Mouse (Mus musculus): ENCODE measurements at regions not wholly inside any gene's neighbourhood (a gene's known extent, or its start where the extent isn't known, plus 50 kb on each side); places are given as distances from the start of the nearest gene placed in this dataset.

DNA sequence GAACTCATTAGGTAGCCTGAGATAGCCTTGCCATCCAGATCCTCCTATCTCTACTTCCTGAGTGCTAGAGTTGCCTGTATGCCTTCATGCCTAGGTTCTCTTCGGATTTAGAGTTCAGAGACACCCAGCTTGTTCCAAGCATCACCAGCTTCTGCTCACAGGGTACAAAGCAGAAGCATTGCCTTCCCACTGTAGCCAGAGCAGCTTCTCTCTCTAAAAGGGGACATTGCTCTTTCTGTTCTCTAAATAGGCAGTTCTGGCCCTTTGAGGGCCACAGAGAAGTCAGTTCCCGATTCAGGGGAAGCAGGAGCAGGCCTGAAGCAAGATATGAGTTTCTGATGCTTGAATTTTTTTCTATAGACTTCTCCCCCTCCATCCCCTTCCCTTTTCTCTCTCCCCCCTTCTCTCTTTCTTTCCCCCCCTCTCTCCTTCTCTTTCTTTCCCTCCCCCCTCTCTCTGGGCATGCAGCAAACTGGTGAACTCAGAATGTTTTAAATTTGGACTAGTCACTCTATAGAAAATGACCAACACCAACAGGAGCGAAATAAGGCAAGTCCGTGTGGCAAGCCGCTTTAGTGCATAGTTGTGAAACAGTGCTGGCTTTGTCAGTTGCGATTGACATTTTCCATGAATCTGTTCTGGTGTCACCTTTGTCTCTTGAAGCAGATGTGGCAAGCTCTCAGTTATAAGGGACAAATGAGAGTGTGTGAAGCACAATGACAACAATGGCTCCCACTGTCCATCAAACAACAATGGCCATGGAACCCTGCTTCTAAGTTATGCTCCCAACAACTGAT is 273.2 kb upstream of the Klf4 start:
- no peak for DNase-seq

DNA sequence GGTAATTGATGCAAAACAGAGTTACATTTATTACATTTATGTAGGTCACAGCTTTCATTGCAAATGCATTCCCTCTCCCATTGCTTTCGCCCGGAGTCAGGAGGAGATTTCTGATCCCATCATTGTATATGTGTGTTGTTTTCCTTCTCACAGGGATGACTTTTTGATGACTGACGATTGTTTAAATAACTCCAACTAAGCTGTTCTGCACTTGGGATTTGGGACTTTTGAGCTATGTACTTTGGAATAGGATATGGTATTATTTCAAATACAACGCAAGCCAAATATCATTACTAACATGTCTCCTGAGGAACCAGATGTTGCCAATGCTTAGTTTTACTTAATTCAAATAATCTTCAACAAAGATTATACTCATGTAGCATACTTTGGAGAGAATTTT is 269.8 kb upstream of the Klf4 start:
- DNase-seq, result no peak

DNA sequence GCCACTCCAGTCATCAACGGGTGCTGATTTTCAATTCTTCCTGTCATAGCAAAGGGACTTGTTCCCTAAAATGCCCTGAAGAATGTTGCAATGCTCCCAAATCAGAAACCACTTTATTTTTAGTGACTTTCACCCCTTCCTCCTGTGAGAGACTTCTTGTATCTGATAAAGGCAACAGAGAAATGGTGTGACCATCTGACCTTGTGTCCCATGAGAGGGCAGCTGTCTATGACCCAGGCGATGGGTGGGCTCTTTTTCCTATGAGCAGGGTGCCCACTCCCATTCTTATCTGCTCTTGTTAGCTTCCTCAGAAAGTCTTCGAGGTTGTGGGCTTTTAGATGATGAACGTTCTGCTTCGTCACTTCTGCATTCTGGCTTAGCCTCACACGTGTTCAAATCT is 265.8 kb upstream of the Klf4 start:
- DNase-seq, result no peak

DNA sequence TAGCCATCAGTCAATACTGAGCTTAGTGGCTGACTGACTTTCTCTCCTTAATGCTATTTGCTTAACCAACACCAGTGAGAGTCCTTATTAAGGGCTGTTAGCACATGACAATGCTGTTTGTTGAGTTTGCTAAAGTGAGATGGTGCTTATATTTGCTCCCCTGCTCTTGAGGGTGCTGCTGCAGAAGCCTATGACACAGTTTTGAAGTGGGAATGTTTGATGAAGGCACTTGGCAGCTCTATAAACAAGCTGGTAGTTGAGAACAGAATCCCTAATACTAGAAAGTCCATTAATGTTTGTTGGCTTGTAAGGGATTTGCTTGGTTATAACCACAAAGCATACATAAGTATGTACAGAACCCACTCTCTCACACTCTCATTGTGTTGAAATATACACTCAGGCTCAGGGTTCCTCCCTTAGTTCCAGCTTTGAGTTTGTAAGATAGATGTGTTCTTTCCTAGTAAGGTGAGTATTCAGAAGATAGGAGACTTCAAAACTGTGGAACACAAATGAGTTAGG is 249.1 kb upstream of the Klf4 start:
- DNase-seq, result no peak

DNA sequence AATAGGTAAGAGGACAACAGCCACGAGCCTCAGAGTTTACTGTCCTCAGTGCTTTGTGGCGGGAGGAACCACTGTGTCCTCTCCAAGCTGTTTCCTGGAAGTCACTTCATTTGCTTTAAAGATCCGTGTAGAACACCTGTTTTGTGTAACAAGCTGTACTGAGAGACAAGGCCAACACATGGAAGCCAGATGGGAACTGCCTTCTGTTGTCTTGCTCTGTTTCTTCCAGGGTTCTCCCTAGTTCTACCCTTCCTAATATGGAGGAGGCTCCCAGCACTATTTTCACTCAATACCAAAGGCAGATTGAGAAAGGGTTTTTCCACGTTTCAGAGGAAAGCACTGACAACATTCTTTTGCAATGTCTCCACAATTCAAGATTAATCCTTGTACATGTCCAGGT is 247.3 kb upstream of the Klf4 start:
- no peak for DNase-seq

DNA sequence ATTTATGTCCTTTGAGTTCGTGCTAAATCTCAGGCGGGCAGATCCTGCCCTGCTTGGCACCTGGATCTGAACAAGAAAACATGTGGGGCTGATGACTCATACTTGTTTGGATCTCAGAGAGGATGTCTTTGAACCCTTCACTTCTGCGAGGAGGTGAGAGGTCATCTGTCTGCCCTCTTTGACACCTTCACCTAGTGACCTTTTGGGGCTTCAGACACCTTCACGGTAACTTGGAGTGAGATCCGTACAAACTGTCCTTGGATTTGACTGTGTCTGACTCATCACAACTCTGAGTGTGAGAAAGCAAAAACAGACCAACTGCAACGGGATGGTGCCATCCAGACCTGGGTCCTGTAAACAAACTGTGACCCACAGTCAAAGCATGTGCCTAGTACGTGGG is 243.6 kb upstream of the Klf4 start:
- DNase-seq, result no peak

DNA sequence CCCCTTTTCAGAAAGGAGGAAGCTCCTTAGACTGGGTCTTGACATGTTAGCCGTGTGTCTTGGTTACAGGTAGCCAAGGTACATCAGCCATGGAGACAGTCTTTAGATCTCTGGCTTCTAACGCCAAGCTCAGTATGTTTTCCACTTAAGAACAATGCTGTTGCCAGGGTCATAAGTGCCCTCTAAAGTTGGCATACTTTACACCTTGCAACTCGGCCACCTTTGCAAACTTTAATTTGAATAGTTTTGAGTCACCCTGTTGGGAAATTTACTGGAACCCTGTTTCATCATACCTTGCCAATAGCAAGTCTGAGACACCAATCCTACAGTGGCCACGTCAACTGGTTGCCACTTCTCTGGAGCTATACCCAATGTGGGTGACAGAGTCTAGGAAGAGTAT is 242.3 kb upstream of the Klf4 start:
- DNase-seq, result no peak

DNA sequence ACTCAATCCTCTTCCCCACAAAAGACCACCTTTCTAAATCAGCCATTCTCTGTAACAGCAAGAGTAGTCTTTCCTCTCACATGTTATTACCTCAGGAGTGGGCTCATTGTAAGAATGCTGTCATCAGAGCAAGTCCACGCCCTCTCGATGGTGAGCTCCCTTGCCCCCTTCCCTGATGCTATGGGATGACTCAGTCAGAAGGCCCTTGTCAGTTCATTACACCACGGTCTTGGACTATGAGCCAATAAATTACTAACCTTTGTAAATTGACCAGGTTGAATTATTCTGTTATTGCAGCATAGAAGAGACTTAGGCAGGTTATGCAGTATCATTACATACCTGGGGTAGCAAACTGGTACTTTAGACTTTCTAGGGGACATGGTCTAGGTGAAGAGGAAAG is 237.4 kb upstream of the Klf4 start:
- DNase-seq, result no peak

DNA sequence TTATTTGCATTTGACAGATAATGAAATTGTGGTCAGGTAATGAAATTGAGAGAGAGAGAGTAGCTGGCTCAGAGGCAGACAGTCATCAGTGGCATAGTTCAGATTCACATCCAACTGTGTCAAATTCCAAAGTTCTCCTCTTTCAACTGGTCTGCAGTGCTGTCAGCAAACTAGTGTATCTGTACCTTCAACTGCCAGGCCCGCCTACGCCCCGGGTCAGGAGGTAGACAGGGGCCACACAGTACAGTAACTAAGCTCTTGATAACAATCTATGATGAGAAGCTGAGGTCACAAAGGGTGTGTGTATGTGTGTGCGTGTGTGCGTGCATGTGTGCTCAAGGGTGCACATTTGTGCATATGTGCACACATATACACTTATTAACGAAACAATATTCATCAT is 236.1 kb upstream of the Klf4 start:
- no peak for DNase-seq

DNA sequence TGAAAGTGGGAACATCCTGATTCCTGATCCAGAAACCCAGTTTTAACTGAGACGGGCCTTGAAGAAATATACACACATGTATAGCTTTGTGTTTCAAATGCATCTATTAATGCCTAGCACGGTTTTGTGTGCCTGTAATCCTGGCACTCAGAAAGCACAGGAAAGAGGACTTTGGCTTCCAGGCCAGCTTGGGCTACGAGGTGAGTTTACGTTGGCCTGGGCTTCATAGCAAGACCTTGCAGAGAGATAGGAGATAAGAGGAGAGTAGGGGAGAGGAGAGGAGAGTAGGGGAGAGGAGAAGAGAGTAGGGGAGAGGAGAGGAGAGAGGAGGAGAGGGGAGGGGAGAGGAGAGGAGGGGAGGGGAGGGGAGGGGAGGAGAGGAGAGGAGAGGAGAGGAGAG is 234.9 kb upstream of the Klf4 start:
- DNase-seq, result no peak

DNA sequence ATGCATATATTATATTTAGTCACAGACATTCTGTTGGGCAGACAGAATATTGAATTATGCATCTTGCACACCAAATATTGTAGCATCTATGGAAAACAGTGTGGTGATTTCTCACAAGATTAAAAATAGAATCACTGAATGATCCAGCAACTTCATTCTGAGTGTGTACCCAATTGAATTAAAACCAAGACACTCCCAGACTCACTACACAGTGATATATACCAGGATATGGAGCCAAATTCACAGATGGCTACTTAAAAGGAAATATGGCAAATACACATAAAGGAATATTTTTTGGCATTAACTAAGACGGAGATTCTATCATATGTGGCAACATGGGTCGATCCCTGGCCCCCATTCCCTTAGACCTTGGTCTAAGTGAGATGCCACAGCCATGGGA is 233.5 kb upstream of the Klf4 start:
- no peak for DNase-seq

DNA sequence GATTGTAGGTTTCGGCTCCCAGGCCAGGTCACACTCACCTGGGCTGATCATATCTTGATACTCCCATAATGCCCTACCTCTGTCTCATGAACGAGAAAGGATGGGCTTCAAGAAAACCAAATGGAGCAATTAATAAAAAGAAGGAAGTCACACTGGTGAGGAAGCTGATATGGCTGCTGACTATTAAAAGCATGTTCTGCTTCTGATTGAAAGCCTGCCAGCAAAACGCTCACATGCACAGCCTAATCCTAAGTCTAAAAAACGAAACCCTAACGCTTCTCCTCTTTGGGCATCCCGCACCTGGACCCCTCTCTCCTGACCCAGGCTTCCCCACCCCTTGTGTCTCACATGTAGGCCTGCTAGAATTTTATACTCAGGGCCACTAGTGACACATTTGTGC is 230.8 kb upstream of the Klf4 start:
- DNase-seq, result no peak

DNA sequence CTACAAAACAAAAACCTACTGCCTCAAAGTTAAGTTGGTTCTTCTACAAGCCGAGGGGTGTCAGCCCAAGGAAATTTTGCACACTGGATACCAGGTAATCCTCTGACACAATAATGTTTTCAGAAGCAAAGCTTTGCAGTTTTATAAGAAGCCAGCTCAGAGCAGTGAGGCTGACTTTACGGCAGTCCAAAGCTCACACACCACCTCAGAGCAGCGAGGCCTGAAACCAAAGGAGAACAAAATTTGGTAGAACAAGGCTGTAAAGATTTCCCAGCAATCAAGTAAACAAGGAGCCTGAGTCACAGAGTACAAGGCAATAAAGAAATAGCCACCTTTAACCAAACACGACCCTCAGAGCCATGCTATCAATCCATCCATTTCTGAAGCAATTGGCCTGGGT is 230.1 kb upstream of the Klf4 start:
- DNase-seq, result no peak

DNA sequence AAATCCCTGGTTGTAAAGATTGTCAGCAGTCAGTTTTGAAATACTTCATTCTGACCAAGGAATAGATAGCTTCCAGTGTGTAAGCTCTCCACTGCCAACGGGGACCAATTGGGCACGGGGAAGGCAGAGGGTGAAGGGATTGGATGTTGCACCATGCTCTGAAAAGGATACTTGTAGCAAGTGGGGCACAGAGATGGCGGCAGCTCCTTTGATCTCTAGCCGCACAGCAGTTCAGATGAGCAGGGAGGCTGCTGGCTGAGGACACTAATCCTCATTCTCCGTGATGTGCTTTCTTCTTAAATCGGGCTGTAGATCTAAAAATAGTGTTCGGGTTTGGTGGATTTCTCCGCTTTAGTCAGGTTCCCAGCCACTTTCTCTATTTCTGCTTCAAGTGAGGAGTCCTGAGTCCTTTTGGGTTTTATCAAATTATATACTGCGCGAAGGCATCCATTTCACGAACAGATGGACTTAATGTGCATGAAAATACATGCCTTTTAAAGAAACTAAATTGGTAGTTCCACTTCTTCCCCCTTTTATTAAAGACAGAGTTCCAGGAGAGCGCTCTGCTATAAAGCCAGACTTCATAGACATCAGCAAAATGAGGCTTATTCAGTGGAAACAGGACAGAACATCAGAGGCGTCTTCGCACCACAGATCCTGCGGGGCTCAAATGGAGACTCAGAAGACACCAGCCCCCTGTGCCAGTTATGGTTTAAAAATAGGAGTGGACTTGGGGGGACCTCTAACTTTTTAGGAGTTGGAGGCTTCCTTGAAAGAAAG is 225.1 kb upstream of the Klf4 start:
- no peak for DNase-seq

DNA sequence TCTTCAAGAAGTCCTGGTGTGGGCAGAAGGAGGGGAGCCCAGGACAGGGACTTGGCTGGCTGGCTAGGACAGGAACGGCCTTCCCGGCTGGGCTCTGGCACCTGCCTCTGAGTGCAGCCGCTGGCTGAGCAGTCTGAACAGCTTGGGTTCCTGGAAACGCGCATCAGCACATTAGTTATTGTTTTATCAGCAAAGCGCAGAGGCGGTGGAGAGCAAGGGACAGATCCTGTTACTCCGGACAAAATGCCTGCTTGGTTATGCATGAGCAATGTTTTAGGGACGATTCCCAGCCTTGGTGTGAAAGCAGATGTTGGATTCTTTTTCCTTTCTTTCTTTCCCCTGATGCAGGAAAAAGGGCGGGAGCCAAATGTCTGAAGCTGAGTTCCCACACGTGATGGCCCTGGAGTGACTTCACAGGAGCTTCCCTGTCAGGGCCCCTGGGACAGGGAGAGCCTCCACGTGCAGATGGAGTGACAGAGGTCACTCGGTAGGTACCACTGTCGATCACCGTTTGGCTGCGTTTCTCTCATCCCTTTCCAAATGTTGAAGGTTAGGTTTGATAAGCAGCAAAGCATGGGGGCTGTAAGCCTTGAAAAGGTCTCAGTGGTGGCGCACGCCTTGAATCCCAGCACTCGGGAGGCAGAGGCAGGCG is 217.8 kb upstream of the Klf4 start:
- DNase-seq, result peak; percentile 71

DNA sequence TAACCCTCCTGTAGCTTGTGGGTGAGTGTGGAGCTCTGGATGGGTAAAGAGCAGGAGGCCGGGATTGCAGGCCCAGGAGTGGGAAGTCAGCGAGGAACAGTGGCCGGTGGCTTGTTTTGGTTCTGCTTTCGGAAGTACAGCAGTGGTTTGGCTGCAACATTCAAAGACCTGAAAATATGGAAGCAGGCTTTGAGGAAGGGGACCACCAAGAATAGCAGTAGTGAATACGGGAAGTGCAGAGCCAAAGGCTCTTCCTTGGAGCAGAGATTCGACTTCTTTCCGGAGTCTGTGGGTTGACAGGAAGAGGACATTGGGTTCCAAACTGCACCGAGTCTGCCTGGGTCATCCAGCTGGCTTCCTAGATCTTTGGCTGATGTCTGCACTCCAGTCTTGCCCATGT is 209.1 kb upstream of the Klf4 start:
- DNase-seq, result peak; percentile 21

DNA sequence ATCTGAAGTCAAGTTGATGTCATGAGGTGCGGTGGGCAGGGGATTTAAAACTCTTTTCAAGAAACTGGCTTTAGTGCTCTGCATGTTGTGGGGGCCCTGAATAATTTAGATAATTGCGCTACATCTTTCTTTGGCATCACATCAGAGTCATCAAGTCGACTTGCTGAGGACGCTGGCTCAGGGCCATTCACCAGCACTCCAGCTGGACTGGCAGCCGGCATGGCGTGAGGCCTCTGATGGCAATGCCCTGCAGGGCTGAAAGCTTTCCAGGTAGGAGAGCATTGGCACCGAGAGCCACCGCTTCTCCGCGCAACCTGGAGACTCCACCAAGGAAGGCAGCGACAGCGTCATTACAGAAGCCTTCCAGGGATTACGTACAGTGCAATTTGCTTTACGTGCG is 207.8 kb upstream of the Klf4 start:
- no peak for DNase-seq

DNA sequence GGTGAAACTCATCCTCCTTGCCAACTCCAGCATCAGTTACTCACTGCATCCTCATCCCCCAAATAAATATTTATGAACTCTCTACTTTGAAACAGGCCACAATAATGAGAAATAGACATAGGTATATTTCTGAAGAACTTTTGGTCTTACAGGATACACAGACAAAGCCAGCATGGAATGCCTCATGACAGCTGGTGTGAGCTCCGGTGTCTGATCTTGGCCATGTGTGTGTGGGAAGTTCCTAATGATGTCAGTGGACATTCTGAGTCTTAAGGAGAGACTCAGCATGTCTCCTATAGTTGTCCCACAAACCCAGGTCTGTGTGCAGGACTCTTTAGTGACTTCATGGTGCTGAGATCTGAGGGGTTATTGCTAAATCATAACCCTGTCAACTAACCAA is 206.4 kb upstream of the Klf4 start:
- no peak for DNase-seq

DNA sequence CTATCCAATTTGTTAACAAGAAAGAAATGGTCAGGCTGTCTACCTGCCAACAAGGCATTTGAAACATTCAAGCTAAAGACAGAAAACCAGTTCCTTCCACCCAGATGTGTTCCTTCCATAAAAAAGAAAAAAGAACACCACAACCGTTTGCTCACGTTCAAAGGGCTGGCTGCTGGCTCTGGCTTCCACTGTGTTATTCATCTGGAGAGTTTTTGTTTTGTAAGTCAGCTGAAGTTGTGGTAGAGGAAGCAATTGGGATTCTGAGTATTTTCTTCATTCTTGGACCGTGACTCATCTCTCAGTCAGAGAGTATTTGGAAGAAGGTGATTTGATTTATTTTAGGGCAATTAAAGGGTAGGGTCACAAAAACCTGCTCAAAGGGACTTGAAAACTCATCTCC is 203.2 kb upstream of the Klf4 start:
- no peak for DNase-seq

DNA sequence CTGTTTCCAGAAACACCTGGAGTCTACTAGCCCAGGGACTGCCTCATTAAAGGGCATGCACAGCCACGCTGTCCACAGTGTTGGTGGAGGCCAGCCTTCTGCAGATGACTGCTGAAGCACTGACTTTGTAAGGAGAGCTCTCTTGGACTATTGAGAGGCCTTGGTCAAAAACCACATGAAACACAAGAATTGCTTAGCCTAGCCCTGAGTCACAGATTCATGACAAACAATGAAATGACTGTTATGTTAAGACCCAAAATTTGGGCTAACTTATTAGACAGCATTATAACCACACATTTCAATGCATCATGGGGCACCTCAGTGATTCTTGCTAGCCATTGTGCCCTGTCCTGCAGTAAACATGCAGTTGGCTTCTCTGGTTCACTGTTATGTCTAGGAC is 202.1 kb upstream of the Klf4 start:
- no peak for DNase-seq

DNA sequence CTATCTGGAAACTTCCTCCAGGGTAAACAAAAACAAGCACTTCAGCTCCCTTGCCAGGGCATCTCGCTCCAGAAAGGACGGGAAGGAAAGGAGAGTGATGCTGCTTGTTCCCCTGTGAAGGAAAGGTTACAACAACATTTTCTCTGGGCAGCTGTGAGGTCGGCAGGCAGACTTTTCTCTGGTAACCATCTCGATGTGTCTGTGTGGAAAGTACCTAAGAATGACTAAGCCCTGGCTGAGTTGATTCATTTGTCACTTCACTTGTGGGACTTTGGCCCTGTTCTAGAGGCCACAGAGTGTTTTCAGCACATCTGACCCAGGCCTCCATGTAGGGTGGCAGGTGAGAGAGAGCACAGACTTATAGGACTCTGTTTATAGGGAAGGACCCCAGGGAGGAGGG is 201.0 kb upstream of the Klf4 start:
- DNase-seq, result peak; percentile 9

DNA sequence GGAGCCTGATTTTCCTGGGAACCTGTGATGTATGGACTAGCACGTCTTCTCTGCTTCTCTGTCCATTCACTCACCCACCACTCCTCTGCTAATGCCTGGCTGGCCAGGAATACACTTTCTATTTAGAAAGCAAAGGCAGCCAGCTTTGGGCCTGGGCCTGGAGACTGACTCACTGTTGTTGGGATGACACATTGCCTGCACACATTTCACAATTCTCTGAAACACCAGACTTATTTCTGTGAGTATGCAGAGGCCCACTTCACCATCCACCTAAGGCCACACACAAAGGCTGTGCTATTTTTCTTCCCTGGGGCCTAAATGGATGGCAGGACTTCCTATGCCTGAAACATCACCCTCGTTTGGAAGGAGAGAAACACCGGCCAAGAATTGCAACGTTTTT is 199.7 kb upstream of the Klf4 start:
- no peak for DNase-seq

DNA sequence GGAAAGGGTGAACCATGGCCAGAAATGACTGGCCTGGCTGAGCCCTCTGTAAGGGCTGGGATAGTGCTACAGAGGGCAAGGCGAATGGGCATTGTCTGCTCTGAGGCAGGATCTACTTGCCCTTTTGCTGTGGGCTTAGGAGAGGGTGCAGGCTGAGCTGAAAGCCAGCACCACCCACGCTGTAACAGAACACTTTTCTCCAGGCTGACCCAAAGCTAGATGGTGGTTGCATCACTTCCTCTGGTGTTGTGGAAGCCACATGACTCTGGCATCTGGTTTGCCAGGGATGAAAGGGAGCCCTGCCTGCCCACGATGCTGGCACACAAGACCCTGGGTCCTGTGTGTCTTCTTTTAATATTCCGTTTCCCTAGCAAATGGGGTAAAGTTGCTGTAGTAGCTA is 198.0 kb upstream of the Klf4 start:
- no peak for DNase-seq

DNA sequence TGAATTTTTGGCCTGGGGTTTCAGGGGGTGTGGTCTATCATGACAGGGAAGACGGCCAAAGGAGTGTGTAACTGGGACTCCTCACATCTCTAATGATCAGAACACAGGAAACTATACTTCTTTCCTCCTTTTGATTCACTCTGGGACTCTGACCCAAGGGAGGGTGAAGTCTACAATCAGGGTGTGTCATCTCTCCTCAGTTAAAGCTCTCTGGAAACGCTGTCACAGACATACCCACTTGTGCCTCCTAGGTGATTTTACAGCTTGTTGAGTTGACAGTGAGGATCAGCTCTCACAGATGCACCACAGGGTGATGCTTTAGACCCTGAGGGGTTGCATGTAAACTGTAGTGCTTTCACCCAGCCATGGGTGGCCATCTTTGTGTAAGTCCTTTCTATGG is 194.9 kb upstream of the Klf4 start:
- DNase-seq, result no peak
